Mouse (Mus musculus) lung, embryonic 15.5 days (tissue): ENCODE data around the gene Pde11a. TPM values are rescaled to one million over a fixed set of nuclear protein-coding genes. Genes with fewer than 3 reads are reported as not detected.

Source experiments
- ATAC-seq: fragments of 200-750 bp; cut with Nextera tagmentation; 2 replicates; pipeline ENCODE4 v1.8.0; 2017; ENCODE audit warnings: moderate number of reproducible peaks, borderline replicate concordance; ENCODE audit not compliant: low FRiP score, low TSS enrichment; ENCODE audit errors: extremely low read depth
- H3K27ac ChIP-seq: fragments of 300-500 bp; sonication (generic); 2 replicates; pipeline ENCODE4 v1.5.1; 2015; ENCODE audit warnings: moderate library complexity, mild to moderate bottlenecking, inconsistent platforms
- H3K27me3 ChIP-seq: fragments of 300-500 bp; sonication (generic); 2 replicates; pipeline ENCODE4 v1.6.1; 2015; ENCODE audit warnings: inconsistent platforms
- H3K36me3 ChIP-seq: fragments of 300-500 bp; sonication (generic); 2 replicates; pipeline ENCODE4 v1.6.1; 2015; ENCODE audit warnings: inconsistent platforms
- H3K4me1 ChIP-seq: fragments of 300-500 bp; sonication (generic); 2 replicates; pipeline ENCODE4 v1.6.1; 2015; ENCODE audit warnings: inconsistent platforms
- H3K4me2 ChIP-seq: fragments of 300-500 bp; sonication (generic); 2 replicates; pipeline ENCODE4 v1.6.1; 2015; ENCODE audit warnings: inconsistent platforms, mild to moderate bottlenecking, moderate library complexity
- H3K4me3 ChIP-seq: fragments of 300-500 bp; sonication (generic); 2 replicates; pipeline ENCODE4 v1.5.1; 2015; ENCODE audit warnings: mild to moderate bottlenecking, inconsistent platforms
- H3K9ac ChIP-seq: fragments of 300-500 bp; sonication (generic); 2 replicates; pipeline ENCODE4 v1.6.1; 2015; ENCODE audit warnings: inconsistent platforms
- H3K9me3 ChIP-seq: fragments of 300-500 bp; sonication (generic); 2 replicates; pipeline ENCODE4 v1.6.1; 2016; ENCODE audit warnings: inconsistent platforms
- WGBS: fragments of 180-500 bp; shearing (Covaris S2); methylation state at CpG from one replicate; pipeline ENCODE4 v1.1.7; 2015; 5-methylcytosine and 5-hydroxymethylcytosine counted together
- polyA plus RNA-seq: library from polyadenylated mRNA; unstranded; fragments of >200 nt; fragmentation: Nextera tagmentation; extraction: Ambion mirVana; gene quantifications from 2 replicates; pipeline ENCODE4 v1.2.1, GENCODE M21; 2015

The Pde11a gene
- 0.06 and 0.14 TPM in 2 replicates for polyA plus RNA-seq

- H3K4me3 ChIP-seq = peak within 1 kb of the TSS; percentile 45
Observed at GRCm38 (mm10) chr2:76338215-76339156, at the start of gene Pde11a. Gene Pde11a (minus strand): TSS chr2:76338774.

GRCm38 (mm10) chr2:76386531-76386930 is 48.0 kb upstream of the Pde11a start:
- no peaks in the 10 kb centered on the region for H3K27me3 ChIP-seq
- no peak for ATAC-seq
- H3K9ac ChIP-seq = no peak overlapping the region
- peaks cover 17% of the 10 kb centered on the region for H3K36me3 ChIP-seq
- no peaks in the 10 kb centered on the region for H3K9me3 ChIP-seq
- no peak overlapping the region for H3K4me2 ChIP-seq
- no peaks in the 10 kb centered on the region for H3K4me1 ChIP-seq
- H3K27ac ChIP-seq = no peak overlapping the region
- H3K4me3 ChIP-seq = no peak overlapping the region

More at GRCm38 (mm10) chr2:76338215-76339156, at the start of gene Pde11a:
- 0 out of 2 replicates have a peak, but pooled peaks cover 3% of the 10 kb centered on the region for H3K4me1 ChIP-seq
- no peaks in the 10 kb centered on the region for H3K9me3 ChIP-seq
- H3K9ac ChIP-seq = peak within 1 kb of the TSS; percentile 7; the same call in 1 of the 2 replicates
- ATAC-seq = peak; percentile 52; the same call in 1 of the 2 replicates
- no peak within 1 kb of the TSS for H3K27ac ChIP-seq
- H3K4me2 ChIP-seq = peak within 1 kb of the TSS; percentile 93
- H3K27me3 ChIP-seq = 0 out of 2 replicates have a peak, but pooled peaks cover 10% of the 10 kb centered on the region
- H3K36me3 ChIP-seq = no peaks in the 10 kb centered on the region
- 15% methylated on average over 41 of the region's 41 CpGs for WGBS

- Histone ChIP-seq H3K27ac (no peak overlapping the region), H3K4me1 (no peaks in the 10 kb centered on the region), H3K4me2 (no peak overlapping the region), H3K9me3 (no peaks in the 10 kb centered on the region), H3K4me3 (no peak overlapping the region), H3K36me3 (peaks cover 62% of the 10 kb centered on the region), H3K9ac (no peak overlapping the region), H3K27me3 (no peaks in the 10 kb centered on the region)
- 92% methylated on average over 19 of the region's 19 CpGs for WGBS
- ATAC-seq = no peak
Observed at GRCm38 (mm10) chr2:76378646-76379045, 40.1 kb upstream of the Pde11a start.

- Histone ChIP-seq H3K4me2 (no peak overlapping the region), H3K4me3 (no peak overlapping the region), H3K4me1 (peaks cover 5% of the 10 kb centered on the region), H3K9ac (no peak overlapping the region), H3K27ac (no peak overlapping the region), H3K27me3 (no peaks in the 10 kb centered on the region), H3K36me3 (peaks cover 49% of the 10 kb centered on the region), H3K9me3 (no peaks in the 10 kb centered on the region)
- WGBS = 89% methylated on average over 6 of the region's 6 CpGs
- no peak for ATAC-seq
Observed at GRCm38 (mm10) chr2:76374544-76375206, 36.1 kb upstream of the Pde11a start.

- WGBS = 68% methylated on average over 4 of the region's 4 CpGs
- Histone ChIP-seq H3K9ac (no peak overlapping the region), H3K27me3 (no peaks in the 10 kb centered on the region), H3K36me3 (peaks cover 27% of the 10 kb centered on the region), H3K9me3 (no peaks in the 10 kb centered on the region), H3K27ac (no peak overlapping the region), H3K4me2 (no peak overlapping the region), H3K4me3 (no peak overlapping the region), H3K4me1 (peaks cover 5% of the 10 kb centered on the region)
- no peak for ATAC-seq
Observed at GRCm38 (mm10) chr2:76372244-76372643, 33.7 kb upstream of the Pde11a start.

- Histone ChIP-seq H3K36me3 (peaks cover 22% of the 10 kb centered on the region), H3K9me3 (no peaks in the 10 kb centered on the region), H3K4me3 (peak overlapping the region; percentile 86), H3K27ac (no peak overlapping the region), H3K4me1 (peaks cover 5% of the 10 kb centered on the region), H3K27me3 (no peaks in the 10 kb centered on the region), H3K4me2 (peak overlapping the region; percentile 95), H3K9ac (peak overlapping the region; percentile 71)
- no peak for ATAC-seq
- WGBS = 4% methylated on average over 7 of the region's 7 CpGs
Observed at GRCm38 (mm10) chr2:76370656-76370922, 32.0 kb upstream of the Pde11a start.

- H3K36me3 ChIP-seq = peaks cover 19% of the 10 kb centered on the region
- H3K9ac ChIP-seq = peak within 1 kb of the TSS; percentile 71
- no peaks in the 10 kb centered on the region for H3K27me3 ChIP-seq
- H3K4me1 ChIP-seq = peaks cover 5% of the 10 kb centered on the region
- under 1% methylated on average over 61 of the region's 61 CpGs for WGBS
- ATAC-seq = peak; percentile 85
- H3K9me3 ChIP-seq = no peaks in the 10 kb centered on the region
- peak within 1 kb of the TSS; percentile 95 for H3K4me2 ChIP-seq
- no peak within 1 kb of the TSS; the same call in 1 of the 2 replicates for H3K27ac ChIP-seq
- peak within 1 kb of the TSS; percentile 86 for H3K4me3 ChIP-seq
Observed at GRCm38 (mm10) chr2:76369821-76370655, 31.5 kb upstream of the Pde11a start, which contains the start of gene Rbm45. Gene Rbm45 (plus strand): TSS chr2:76369984.

- H3K4me3 ChIP-seq = no peak overlapping the region
- H3K9ac ChIP-seq = no peak overlapping the region
- H3K27ac ChIP-seq = no peak overlapping the region
- no peak overlapping the region for H3K4me2 ChIP-seq
- no peaks in the 10 kb centered on the region for H3K9me3 ChIP-seq
- H3K4me1 ChIP-seq = peaks cover 5% of the 10 kb centered on the region
- no peaks in the 10 kb centered on the region for H3K27me3 ChIP-seq
- no peak for ATAC-seq
- 73% methylated on average over 13 of the region's 13 CpGs for WGBS
- H3K36me3 ChIP-seq = peaks cover 19% of the 10 kb centered on the region
Observed at GRCm38 (mm10) chr2:76368861-76369660, 30.5 kb upstream of the Pde11a start.

GRCm38 (mm10) chr2:76367188-76367922 is 28.8 kb upstream of the Pde11a start:
- H3K9ac ChIP-seq = no peak overlapping the region
- H3K27me3 ChIP-seq = no peaks in the 10 kb centered on the region
- no peaks in the 10 kb centered on the region for H3K9me3 ChIP-seq
- ATAC-seq = no peak
- H3K36me3 ChIP-seq = peaks cover 5% of the 10 kb centered on the region; the same call in 1 of the 2 replicates
- H3K4me1 ChIP-seq = peaks cover 5% of the 10 kb centered on the region
- H3K4me2 ChIP-seq = no peak overlapping the region
- H3K27ac ChIP-seq = no peak overlapping the region
- 12% methylated on average over 9 of the region's 9 CpGs for WGBS
- H3K4me3 ChIP-seq = no peak overlapping the region

- no peaks in the 10 kb centered on the region for H3K36me3 ChIP-seq
- no peak for ATAC-seq
- H3K4me1 ChIP-seq = peaks cover 1% of the 10 kb centered on the region
- H3K27ac ChIP-seq = no peak overlapping the region
- H3K4me2 ChIP-seq = no peak overlapping the region
- H3K4me3 ChIP-seq = no peak overlapping the region
- WGBS = 65% methylated on average over 4 of the region's 4 CpGs
- no peaks in the 10 kb centered on the region for H3K9me3 ChIP-seq
- no peak overlapping the region for H3K9ac ChIP-seq
- H3K27me3 ChIP-seq = no peaks in the 10 kb centered on the region
Observed at GRCm38 (mm10) chr2:76365811-76366210, 27.2 kb upstream of the Pde11a start.
